In genomic region chr5:144418456-144418855, GRCm38 (mm10) we compare ENCODE assay signal across 26 mouse cellular contexts.
A peak's percentile ranks its signal among the peaks of the same experiment; 100 is the strongest.
DNase-seq lines count a peak whose midpoint lies in the region; ATAC-seq and TF ChIP-seq lines count a peak whose summit lies in the region.
"Had no signal": no experiment of that assay in that cellular context is flagged by ENCODE, and none has a peak within 500 bp of the region (broad histone marks: within the 10 kb centered on the region; RNA-seq: fewer than 3 reads in every experiment).

No protein-coding gene starts in this region.

- no peak overlapping the region for H3K4me2 ChIP-seq in kidney, embryonic 16.5 days (replicated peaks; ENCODE audit: low read depth, low read length)
- H3K4me2 ChIP-seq: embryonic facial prominence, embryonic 12.5 days; embryonic facial prominence, embryonic 15.5 days; heart, embryonic 12.5 days; heart, embryonic 15.5 days; hindbrain, embryonic 13.5 days had no signal

- ATAC-seq in kidney, embryonic 16.5 days (ENCODE audit: low FRiP score, low TSS enrichment), result no peak
- ATAC-seq: forebrain, embryonic 14.5 days; forebrain, postnatal 0 days; hindbrain, embryonic 16.5 days had no signal

- H3K9ac ChIP-seq in kidney, embryonic 16.5 days (replicated peaks; ENCODE audit: low read length), result no peak overlapping the region
- H3K9ac ChIP-seq: embryonic facial prominence, embryonic 12.5 days; embryonic facial prominence, embryonic 15.5 days; forebrain, postnatal 0 days; heart, embryonic 12.5 days; heart, embryonic 15.5 days; hindbrain, embryonic 13.5 days had no signal

- no peak for TF ChIP-seq POLR2A in kidney, adult 2 months (IDR thresholded peaks at IDR 0.05; ENCODE audit: low read depth, low read length)
- no peak for TF ChIP-seq POLR2A in testis, adult 2 months (IDR thresholded peaks at IDR 0.05; ENCODE audit: control insufficient read depth, low read depth, low read length)

- no peak overlapping the region for H3K27ac ChIP-seq in kidney, adult 2 months (ENCODE audit: insufficient read depth, low read depth, low read length)
- H3K27ac ChIP-seq in kidney, embryonic 16.5 days (ENCODE audit: low read length), result no peak overlapping the region
- no peak overlapping the region for H3K27ac ChIP-seq in testis, adult 2 months (ENCODE audit: control insufficient read depth, insufficient read depth, low read depth, low read length)
- H3K27ac ChIP-seq: embryonic facial prominence, embryonic 12.5 days; embryonic facial prominence, embryonic 15.5 days; gastrocnemius, adult 2 months; heart, embryonic 15.5 days; hindbrain, embryonic 10.5 days; hindbrain, embryonic 13.5 days had no signal

- TF ChIP-seq CTCF in kidney, adult 2 months (conservative IDR thresholded peaks at IDR 0.05; ENCODE audit: insufficient read depth, insufficient read length, low read depth, low read length), result no peak
- no peak for TF ChIP-seq CTCF in testis, adult 2 months (IDR thresholded peaks at IDR 0.05; ENCODE audit: control insufficient read depth, insufficient read depth, insufficient replicate concordance, low read depth, low read length)

- WGBS in kidney, adult 2 months, result 68% methylated on average over 12 of the region's 12 CpGs
- WGBS in kidney, embryonic 16.5 days, result 88% methylated on average over 12 of the region's 12 CpGs

- DNase-seq in cerebellum, postnatal 14 days, result peak; percentile 22 to 26
- DNase-seq in cerebellum, adult 9-11 months, result no peak
- DNase-seq in kidney, adult 2 months, result peak; percentile 55
- no peak for DNase-seq in testis, postnatal 10 days (ENCODE audit: low spot score)
- no peak for DNase-seq in Muller cell, postnatal 12 days (ENCODE audit: inconsistent ontology term)
- DNase-seq: adrenal gland, postnatal 10 days; adrenal gland, postnatal 36 days; B cell, adult 2 months; cerebellum, adult 18-20 months; forebrain, postnatal 0 days; gastrocnemius, adult 2 months; gastrocnemius, postnatal 14 days; heart, adult 18-20 months; heart, postnatal 10 days; heart, postnatal 36 days had no signal

- no peaks in the 10 kb centered on the region for H3K27me3 ChIP-seq in kidney, adult 2 months (replicated peaks; ENCODE audit: control insufficient read depth, insufficient read depth, low read length)
- H3K27me3 ChIP-seq in kidney, embryonic 16.5 days (ENCODE audit: insufficient read depth, low read length), result no peaks in the 10 kb centered on the region
- no peaks in the 10 kb centered on the region for H3K27me3 ChIP-seq in testis, adult 2 months (ENCODE audit: control insufficient read depth, insufficient read depth, low read length)
- H3K27me3 ChIP-seq: embryonic facial prominence, embryonic 12.5 days; embryonic facial prominence, embryonic 15.5 days; heart, embryonic 12.5 days; heart, embryonic 15.5 days; hindbrain, embryonic 13.5 days had no signal

- H3K9me3 ChIP-seq in kidney, embryonic 16.5 days (ENCODE audit: low read length), result no peaks in the 10 kb centered on the region
- H3K9me3 ChIP-seq: embryonic facial prominence, embryonic 12.5 days; embryonic facial prominence, embryonic 15.5 days; heart, embryonic 12.5 days; heart, embryonic 15.5 days; hindbrain, embryonic 10.5 days; hindbrain, embryonic 13.5 days had no signal

- no peaks in the 10 kb centered on the region for H3K4me1 ChIP-seq in kidney, adult 2 months (ENCODE audit: control insufficient read depth, insufficient read depth, low read length)
- H3K4me1 ChIP-seq in kidney, embryonic 16.5 days (ENCODE audit: insufficient read depth, low read length), result no peaks in the 10 kb centered on the region
- peaks cover 9% of the 10 kb centered on the region for H3K4me1 ChIP-seq in testis, adult 2 months (ENCODE audit: control insufficient read depth, insufficient read depth, low read length)
- H3K4me1 ChIP-seq: embryonic facial prominence, embryonic 12.5 days; embryonic facial prominence, embryonic 15.5 days; heart, embryonic 12.5 days; heart, embryonic 15.5 days; hindbrain, embryonic 10.5 days had no signal

- no peak overlapping the region for H3K4me3 ChIP-seq in kidney, adult 2 months (ENCODE audit: insufficient read depth, low read depth, low read length)
- no peak overlapping the region for H3K4me3 ChIP-seq in kidney, embryonic 16.5 days (ENCODE audit: low read length)
- peak overlapping the region; percentile 3; the same call in 1 of the 2 replicates for H3K4me3 ChIP-seq in testis, adult 2 months (ENCODE audit: control insufficient read depth, low read depth, low read length)
- H3K4me3 ChIP-seq: embryonic facial prominence, embryonic 12.5 days; embryonic facial prominence, embryonic 15.5 days; gastrocnemius, adult 2 months; heart, embryonic 12.5 days; heart, embryonic 15.5 days; hindbrain, embryonic 10.5 days; hindbrain, embryonic 13.5 days had no signal

- no peaks in the 10 kb centered on the region for H3K36me3 ChIP-seq in kidney, adult 2 months (ENCODE audit: control insufficient read depth, insufficient read depth, low read length)
- H3K36me3 ChIP-seq in kidney, embryonic 16.5 days (ENCODE audit: insufficient read depth, low read length), result no peaks in the 10 kb centered on the region
- no peaks in the 10 kb centered on the region for H3K36me3 ChIP-seq in testis, adult 2 months (ENCODE audit: control insufficient read depth, insufficient read depth, low read length)
- H3K36me3 ChIP-seq: embryonic facial prominence, embryonic 12.5 days; embryonic facial prominence, embryonic 15.5 days; G1E; heart, embryonic 12.5 days; heart, embryonic 15.5 days; hindbrain, embryonic 10.5 days; hindbrain, embryonic 13.5 days had no signal

Comparison
In these comparisons a context has a peak if more than half of its experiments do, and no peak if none do; other contexts are left out.
1. DNase-seq: peak in cerebellum, postnatal 14 days (2 of 2) and kidney, adult 2 months (single experiment); none in cerebellum, adult 9-11 months (single experiment), testis, postnatal 10 days (single experiment) and Muller cell, postnatal 12 days (single experiment).